Mouse (Mus musculus): ENCODE measurements around the gene Gm42517. TPM values are rescaled to one million over a fixed set of nuclear protein-coding genes. Genes with fewer than 3 reads are reported as not detected.

The Gm42517 gene
- polyA plus RNA-seq, 1 experiment: 0.59 TPM

DNA sequence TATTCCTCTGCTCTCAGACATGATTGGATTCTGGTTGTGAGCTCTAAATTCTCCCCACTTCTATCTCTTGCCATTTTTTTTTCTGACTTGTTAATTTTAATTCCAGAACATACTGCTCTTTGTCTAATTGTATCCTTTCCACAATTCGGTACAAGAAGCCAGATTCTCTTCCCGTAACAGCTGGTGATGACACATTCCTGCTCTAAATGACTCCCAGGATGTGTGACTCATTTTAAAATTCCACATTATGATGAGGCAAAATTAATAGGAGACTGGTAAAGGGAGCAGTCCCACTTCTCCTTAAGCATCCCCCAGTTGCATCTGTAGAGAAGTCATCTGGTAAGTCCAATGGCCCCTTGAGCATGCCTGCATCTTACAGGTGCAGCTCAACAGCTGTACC lies 17.9 kb upstream of the Gm42517 start:
- TF ChIP-seq POLR2A (IDR thresholded peaks at IDR 0.05; ENCODE audit: low read depth, low read length) (no peak), CTCF (conservative IDR thresholded peaks at IDR 0.05; ENCODE audit: insufficient read depth, insufficient read length, low read depth, low read length) (no peak)
- 84% methylated on average over 2 of the region's 2 CpGs for WGBS

DNA sequence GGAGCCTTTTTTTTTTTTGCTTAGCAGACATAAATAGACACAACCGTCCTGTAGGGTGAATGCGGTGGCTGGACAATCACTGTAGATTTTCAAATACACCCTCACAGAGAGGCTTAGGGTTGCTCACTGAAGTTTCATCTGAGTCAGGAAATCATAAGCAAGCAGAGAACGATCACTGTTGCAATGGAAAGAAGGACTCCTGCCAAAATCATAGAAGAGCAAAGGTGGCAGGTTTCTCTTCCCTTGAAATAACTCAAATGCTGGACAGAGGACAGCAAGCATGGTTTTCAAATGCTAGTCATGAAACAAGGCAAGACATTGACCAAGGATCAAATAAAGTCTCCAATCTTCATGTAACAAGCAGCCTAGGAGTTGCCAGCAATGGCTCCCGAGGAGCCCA lies 10.6 kb upstream of the Gm42517 start:
- 82% methylated on average over 4 of the region's 4 CpGs for WGBS
- Histone ChIP-seq H3K4me3 (ENCODE audit: insufficient read depth, low read depth, low read length) (no peak overlapping the region), H3K27ac (ENCODE audit: insufficient read depth, low read depth, low read length) (no peak overlapping the region), H3K4me1 (ENCODE audit: control insufficient read depth, insufficient read depth, low read length) (no peaks in the 10 kb centered on the region), H3K27me3 (replicated peaks; ENCODE audit: control insufficient read depth, insufficient read depth, low read length) (no peaks in the 10 kb centered on the region), H3K36me3 (ENCODE audit: control insufficient read depth, insufficient read depth, low read length) (no peaks in the 10 kb centered on the region)
- TF ChIP-seq POLR2A (IDR thresholded peaks at IDR 0.05; ENCODE audit: low read depth, low read length): no peak
- TF ChIP-seq CTCF (conservative IDR thresholded peaks at IDR 0.05; ENCODE audit: insufficient read depth, insufficient read length, low read depth, low read length): no peak
- no peak for DNase-seq

More for the DNA sequence above, 17.9 kb upstream of the Gm42517 start:
- H3K4me3 ChIP-seq (ENCODE audit: insufficient read depth, low read depth, low read length): no peak overlapping the region
- no peak for DNase-seq
- H3K36me3 ChIP-seq (ENCODE audit: control insufficient read depth, insufficient read depth, low read length): no peaks in the 10 kb centered on the region
- H3K27ac ChIP-seq (ENCODE audit: insufficient read depth, low read depth, low read length): no peak overlapping the region
- H3K4me1 ChIP-seq (ENCODE audit: control insufficient read depth, insufficient read depth, low read length): no peaks in the 10 kb centered on the region
- H3K27me3 ChIP-seq (replicated peaks; ENCODE audit: control insufficient read depth, insufficient read depth, low read length): no peaks in the 10 kb centered on the region

DNA sequence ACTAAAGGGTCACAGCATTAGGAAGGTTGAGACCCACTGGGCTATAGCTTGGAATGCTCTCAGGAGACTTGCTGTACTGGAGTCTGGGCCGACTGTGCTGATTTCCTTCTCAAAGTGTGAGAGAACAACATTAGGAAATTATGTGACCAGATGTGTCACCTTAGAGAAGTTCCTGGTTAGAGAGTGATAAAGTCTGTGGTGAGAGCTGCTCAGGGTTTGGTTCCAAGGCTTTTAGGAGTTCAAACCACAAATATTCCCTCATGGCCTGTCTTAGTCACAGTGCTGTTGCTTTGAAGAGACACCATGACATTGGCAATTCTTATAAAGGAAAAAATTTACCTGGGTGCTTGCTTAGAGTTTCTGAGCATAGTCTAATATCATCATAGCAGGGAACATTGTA lies 8.3 kb upstream of the Gm42517 start:
- no peak for TF ChIP-seq CTCF (conservative IDR thresholded peaks at IDR 0.05; ENCODE audit: insufficient read depth, insufficient read length, low read depth, low read length)
- no peak for TF ChIP-seq POLR2A (IDR thresholded peaks at IDR 0.05; ENCODE audit: low read depth, low read length)
- DNase-seq: no peak
- WGBS: 81% methylated on average over 1 of the region's 1 CpGs
- no peak overlapping the region for H3K4me3 ChIP-seq (ENCODE audit: insufficient read depth, low read depth, low read length)
- no peak overlapping the region for H3K27ac ChIP-seq (ENCODE audit: insufficient read depth, low read depth, low read length)
- no peaks in the 10 kb centered on the region for H3K36me3 ChIP-seq (ENCODE audit: control insufficient read depth, insufficient read depth, low read length)
- no peaks in the 10 kb centered on the region for H3K4me1 ChIP-seq (ENCODE audit: control insufficient read depth, insufficient read depth, low read length)
- H3K27me3 ChIP-seq (replicated peaks; ENCODE audit: control insufficient read depth, insufficient read depth, low read length): no peaks in the 10 kb centered on the region; the same call in 1 of the 2 replicates

DNA sequence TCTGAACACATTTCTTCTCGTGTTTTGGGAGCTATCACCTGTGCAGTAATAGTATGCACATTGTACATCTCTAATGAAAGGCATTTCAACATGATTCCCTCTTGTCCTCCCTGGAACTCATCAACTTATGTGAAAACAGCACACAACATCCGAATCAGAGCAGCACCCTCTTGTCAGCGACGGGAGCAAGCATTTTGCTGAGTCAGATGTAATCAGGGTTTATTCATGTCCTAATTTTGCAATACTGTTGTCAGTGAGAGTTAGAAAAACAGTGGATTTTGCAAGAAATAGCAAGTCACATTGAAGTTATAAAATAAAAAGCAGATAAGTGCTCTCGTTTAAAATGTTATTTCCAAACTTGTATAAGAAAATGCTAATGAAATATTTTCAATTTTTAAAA lies 6.4 kb upstream of the Gm42517 start:
- Histone ChIP-seq H3K4me3 (ENCODE audit: insufficient read depth, low read depth, low read length) (no peak overlapping the region), H3K27me3 (replicated peaks; ENCODE audit: control insufficient read depth, insufficient read depth, low read length) (no peaks in the 10 kb centered on the region; the same call in 1 of the 2 replicates), H3K4me1 (ENCODE audit: control insufficient read depth, insufficient read depth, low read length) (no peaks in the 10 kb centered on the region), H3K27ac (ENCODE audit: insufficient read depth, low read depth, low read length) (no peak overlapping the region), H3K36me3 (ENCODE audit: control insufficient read depth, insufficient read depth, low read length) (no peaks in the 10 kb centered on the region)
- no peak for DNase-seq
- 69% methylated on average over 5 of the region's 5 CpGs for WGBS
- TF ChIP-seq POLR2A (IDR thresholded peaks at IDR 0.05; ENCODE audit: low read depth, low read length): no peak
- no peak for TF ChIP-seq CTCF (conservative IDR thresholded peaks at IDR 0.05; ENCODE audit: insufficient read depth, insufficient read length, low read depth, low read length)

DNA sequence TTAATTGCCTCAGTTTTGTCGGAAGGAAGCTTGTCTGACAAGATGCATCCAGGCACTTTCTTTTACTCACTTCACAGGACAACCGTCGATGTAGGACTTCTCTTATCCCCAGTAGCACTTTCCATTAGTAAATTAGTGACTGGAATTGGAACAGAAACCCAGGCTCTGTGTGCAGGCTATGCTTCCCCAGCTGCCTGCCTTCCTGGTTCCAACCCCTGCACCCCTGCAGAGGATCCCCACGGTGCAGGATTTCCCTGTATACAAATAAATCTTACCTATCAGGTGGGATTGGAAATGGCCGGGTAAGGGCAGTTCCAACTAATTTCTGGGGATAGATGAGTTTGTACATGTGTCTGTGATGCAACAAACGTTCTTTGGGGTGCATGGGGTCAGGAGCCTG lies 2.2 kb upstream of the Gm42517 start:
- H3K36me3 ChIP-seq (ENCODE audit: control insufficient read depth, insufficient read depth, low read length): no peaks in the 10 kb centered on the region
- H3K4me3 ChIP-seq (ENCODE audit: insufficient read depth, low read depth, low read length): no peak overlapping the region
- H3K27ac ChIP-seq (ENCODE audit: insufficient read depth, low read depth, low read length): no peak overlapping the region
- peaks cover 3% of the 10 kb centered on the region; the same call in 1 of the 2 replicates for H3K27me3 ChIP-seq (replicated peaks; ENCODE audit: control insufficient read depth, insufficient read depth, low read length)
- no peak for TF ChIP-seq POLR2A (IDR thresholded peaks at IDR 0.05; ENCODE audit: low read depth, low read length)
- TF ChIP-seq CTCF (conservative IDR thresholded peaks at IDR 0.05; ENCODE audit: insufficient read depth, insufficient read length, low read depth, low read length): no peak
- H3K4me1 ChIP-seq (ENCODE audit: control insufficient read depth, insufficient read depth, low read length): peaks cover 3% of the 10 kb centered on the region; the same call in 1 of the 2 replicates
- DNase-seq: no peak
- WGBS: 3% methylated on average over 6 of the region's 6 CpGs

DNA sequence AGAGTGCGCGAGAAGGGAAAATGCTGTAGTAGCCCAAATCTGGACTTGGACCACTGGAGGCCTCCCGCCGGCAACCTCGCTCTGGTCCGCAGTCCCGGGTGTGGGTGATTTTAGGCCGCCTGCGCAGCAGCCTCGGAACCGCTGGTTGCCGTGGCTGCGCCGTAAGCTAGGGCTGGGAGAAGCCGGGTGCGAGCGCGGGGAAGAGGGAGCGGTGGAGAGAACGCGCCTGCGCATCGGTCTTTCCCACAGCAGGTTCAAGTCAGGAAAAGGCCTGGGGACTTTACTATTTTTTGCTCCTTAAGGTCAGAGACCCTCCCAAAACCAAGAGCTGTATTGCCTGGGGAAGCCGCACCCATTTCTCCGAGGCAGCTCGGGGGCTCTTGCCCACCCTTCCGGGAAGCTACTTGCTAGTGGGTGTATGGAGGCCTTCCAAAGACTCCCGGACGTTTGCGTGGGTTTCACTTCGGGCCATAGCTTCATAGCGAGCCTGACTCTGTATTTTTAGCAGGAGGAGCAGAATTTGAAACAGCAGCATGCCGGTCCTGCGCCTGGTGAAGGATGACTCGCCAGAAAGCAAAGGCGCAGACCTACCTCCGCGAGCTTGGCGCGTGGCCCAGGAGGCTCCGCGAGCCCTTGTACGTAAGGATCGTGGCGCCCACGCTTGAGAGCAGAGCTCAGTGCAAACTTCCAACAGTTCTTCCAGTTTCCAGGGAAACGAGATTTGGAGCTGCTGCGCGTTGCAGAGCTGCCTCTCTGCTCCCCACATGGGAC lies 1.3 kb upstream of the Gm42517 start:
- 1% methylated on average over 49 of the region's 49 CpGs for WGBS
- H3K27ac ChIP-seq (ENCODE audit: insufficient read depth, low read depth, low read length): no peak overlapping the region
- peak; percentile 21 for DNase-seq
- H3K4me3 ChIP-seq (ENCODE audit: insufficient read depth, low read depth, low read length): peak overlapping the region; percentile 27
- peaks cover 3% of the 10 kb centered on the region; the same call in 1 of the 2 replicates for H3K27me3 ChIP-seq (replicated peaks; ENCODE audit: control insufficient read depth, insufficient read depth, low read length)
- TF ChIP-seq CTCF (conservative IDR thresholded peaks at IDR 0.05; ENCODE audit: insufficient read depth, insufficient read length, low read depth, low read length): no peak
- TF ChIP-seq POLR2A (IDR thresholded peaks at IDR 0.05; ENCODE audit: low read depth, low read length): no peak
- H3K36me3 ChIP-seq (ENCODE audit: control insufficient read depth, insufficient read depth, low read length): no peaks in the 10 kb centered on the region
- peaks cover 3% of the 10 kb centered on the region; the same call in 1 of the 2 replicates for H3K4me1 ChIP-seq (ENCODE audit: control insufficient read depth, insufficient read depth, low read length)

DNA sequence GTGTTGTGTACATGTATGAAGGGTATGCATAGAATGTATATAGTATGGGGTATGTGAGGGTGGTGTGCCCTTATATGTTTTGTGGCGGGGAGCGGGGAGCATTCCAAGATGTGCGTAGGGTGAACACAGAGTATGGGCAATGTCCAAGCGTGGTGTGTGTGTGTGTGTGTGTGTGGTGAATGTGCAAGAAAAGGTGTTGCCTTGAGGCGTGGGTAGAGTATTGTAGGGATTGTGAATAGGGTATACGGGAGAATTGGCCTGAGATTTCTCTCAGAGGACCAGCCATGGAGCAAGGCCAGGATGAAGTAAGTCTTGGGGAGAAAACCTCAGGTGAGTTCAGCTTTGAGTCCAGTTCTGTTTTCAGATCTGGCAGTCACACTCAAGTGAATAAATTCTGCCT lies 724 bp upstream of the Gm42517 start:
- H3K36me3 ChIP-seq (ENCODE audit: control insufficient read depth, insufficient read depth, low read length): no peaks in the 10 kb centered on the region
- 4% methylated on average over 6 of the region's 6 CpGs for WGBS
- H3K4me3 ChIP-seq (ENCODE audit: insufficient read depth, low read depth, low read length): peak overlapping the region; percentile 27
- H3K4me1 ChIP-seq (ENCODE audit: control insufficient read depth, insufficient read depth, low read length): peaks cover 3% of the 10 kb centered on the region; the same call in 1 of the 2 replicates
- TF ChIP-seq CTCF (conservative IDR thresholded peaks at IDR 0.05; ENCODE audit: insufficient read depth, insufficient read length, low read depth, low read length): no peak
- TF ChIP-seq POLR2A (IDR thresholded peaks at IDR 0.05; ENCODE audit: low read depth, low read length): no peak
- no peak for DNase-seq
- H3K27me3 ChIP-seq (replicated peaks; ENCODE audit: control insufficient read depth, insufficient read depth, low read length): peaks cover 3% of the 10 kb centered on the region; the same call in 1 of the 2 replicates
- no peak overlapping the region for H3K27ac ChIP-seq (ENCODE audit: insufficient read depth, low read depth, low read length)
